Mouse (Mus musculus) intestine, embryonic 15.5 days (tissue): ENCODE measurements at regions not wholly inside any gene's neighbourhood (a gene's known extent, or its start where the extent isn't known, plus 50 kb on each side); places are given as distances from the start of the nearest gene placed in this dataset.

Experiments used
- ATAC-seq: fragments of 200-750 bp; cut with Nextera tagmentation; 2 replicates; pipeline ENCODE4 v1.8.0; 2017; ENCODE audit warnings: moderate TSS enrichment, moderate library complexity
- H3K27ac ChIP-seq: fragments of 300-500 bp; sonication (generic); 2 replicates; pipeline ENCODE4 v1.5.1; 2015; ENCODE audit warnings: mild to moderate bottlenecking, inconsistent platforms
- H3K27me3 ChIP-seq: fragments of 300-500 bp; sonication (generic); replicated peaks from 2 replicates; pipeline ENCODE4 v1.6.1; 2015; ENCODE audit warnings: inconsistent platforms
- H3K36me3 ChIP-seq: fragments of 300-500 bp; sonication (generic); 2 replicates; pipeline ENCODE4 v1.6.1; 2015; ENCODE audit warnings: inconsistent platforms
- H3K4me1 ChIP-seq: fragments of 300-500 bp; sonication (generic); replicated peaks from 2 replicates; pipeline ENCODE4 v1.6.1; 2015; ENCODE audit warnings: inconsistent platforms
- H3K4me2 ChIP-seq: fragments of 300-500 bp; sonication (generic); replicated peaks from 2 replicates; pipeline ENCODE4 v1.6.1; 2015; ENCODE audit warnings: mild to moderate bottlenecking, inconsistent platforms
- H3K4me3 ChIP-seq: fragments of 300-500 bp; sonication (generic); replicated peaks from 2 replicates; pipeline ENCODE4 v1.5.1; 2015; ENCODE audit warnings: inconsistent platforms
- H3K9ac ChIP-seq: fragments of 300-500 bp; sonication (generic); 2 replicates; pipeline ENCODE4 v1.6.1; 2015; ENCODE audit warnings: inconsistent platforms
- H3K9me3 ChIP-seq: fragments of 300-500 bp; sonication (generic); 2 replicates; pipeline ENCODE4 v1.6.1; 2016; ENCODE audit warnings: inconsistent platforms
- WGBS: fragments of 180-500 bp; shearing (Covaris S2); methylation state at CpG from one replicate; pipeline ENCODE4 v1.1.7; 2015; 5-methylcytosine and 5-hydroxymethylcytosine counted together

DNA sequence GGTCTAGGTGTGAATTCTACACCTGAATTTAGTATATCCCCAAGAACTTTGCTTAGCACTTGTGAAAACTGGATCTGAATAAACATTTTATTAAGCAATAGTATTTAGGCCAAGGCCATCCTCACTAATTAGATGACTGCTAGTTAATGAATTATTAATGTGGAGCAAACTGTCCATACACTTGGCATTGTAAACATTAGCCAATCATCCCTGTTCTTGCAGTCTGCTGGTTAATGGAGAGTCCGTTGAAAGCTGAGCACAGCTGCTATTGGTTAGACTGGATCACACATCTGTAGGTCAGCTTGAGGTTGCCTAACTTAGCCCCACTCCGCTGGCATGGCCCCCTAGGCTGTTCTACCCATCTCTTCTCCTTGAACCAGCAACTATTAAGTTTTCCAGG lies 826.2 kb upstream of the 4930452B06Rik start:
- H3K9ac ChIP-seq, result no peak overlapping the region
- no peaks in the 10 kb centered on the region for H3K9me3 ChIP-seq
- no peak overlapping the region for H3K4me3 ChIP-seq
- WGBS, result 79% methylated on average over 2 of the region's 2 CpGs
- no peaks in the 10 kb centered on the region for H3K36me3 ChIP-seq
- no peak overlapping the region for H3K27ac ChIP-seq
- H3K4me2 ChIP-seq, result no peak overlapping the region
- no peaks in the 10 kb centered on the region for H3K27me3 ChIP-seq
- H3K4me1 ChIP-seq, result no peaks in the 10 kb centered on the region
- ATAC-seq, result no peak

GRCm38 (mm10) chr14:9488585-9488984 lies 822.5 kb upstream of the 4930452B06Rik start:
- Histone ChIP-seq H3K4me3 (no peak overlapping the region), H3K4me1 (no peaks in the 10 kb centered on the region)
- ATAC-seq, result peak; percentile 73

GRCm38 (mm10) chr14:9478981-9479380 lies 812.9 kb upstream of the 4930452B06Rik start:
- no peaks in the 10 kb centered on the region for H3K9me3 ChIP-seq
- no peak overlapping the region for H3K27ac ChIP-seq
- no peaks in the 10 kb centered on the region for H3K4me1 ChIP-seq
- no peak overlapping the region for H3K9ac ChIP-seq
- no peak overlapping the region for H3K4me3 ChIP-seq
- no peak overlapping the region for H3K4me2 ChIP-seq
- H3K36me3 ChIP-seq, result no peaks in the 10 kb centered on the region
- H3K27me3 ChIP-seq, result no peaks in the 10 kb centered on the region
- no peak for ATAC-seq

More at GRCm38 (mm10) chr14:9488585-9488984, 822.5 kb upstream of the 4930452B06Rik start:
- Histone ChIP-seq H3K9ac (no peak overlapping the region), H3K27ac (no peak overlapping the region), H3K9me3 (no peaks in the 10 kb centered on the region), H3K4me2 (no peak overlapping the region), H3K36me3 (no peaks in the 10 kb centered on the region), H3K27me3 (no peaks in the 10 kb centered on the region)
- 3% methylated on average over 1 of the region's 1 CpGs for WGBS

DNA sequence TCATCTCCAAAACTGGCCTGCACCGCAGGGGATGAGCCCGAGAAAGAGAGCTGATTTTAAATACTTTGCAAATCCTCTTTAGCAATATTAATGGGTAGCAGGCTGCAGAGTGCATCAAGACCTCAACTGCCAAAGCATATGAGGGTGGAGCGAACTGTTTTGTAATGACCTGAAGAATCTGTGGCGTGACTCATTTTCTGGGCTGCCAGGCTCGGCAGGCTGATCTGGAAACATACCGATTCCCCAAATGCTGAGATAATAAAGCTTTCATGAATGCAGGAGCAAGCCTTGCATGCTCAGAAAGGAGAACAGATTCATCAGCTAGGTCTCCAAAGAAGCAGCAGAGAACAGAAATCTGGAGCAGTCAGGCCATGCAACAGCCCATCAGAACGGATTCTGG lies 809.1 kb upstream of the 4930452B06Rik start:
- no peak for ATAC-seq
- H3K4me1 ChIP-seq, result no peaks in the 10 kb centered on the region
- no peaks in the 10 kb centered on the region for H3K36me3 ChIP-seq
- no peaks in the 10 kb centered on the region for H3K9me3 ChIP-seq
- H3K4me2 ChIP-seq, result no peak overlapping the region
- H3K27me3 ChIP-seq, result no peaks in the 10 kb centered on the region
- H3K4me3 ChIP-seq, result no peak overlapping the region
- 68% methylated on average over 7 of the region's 7 CpGs for WGBS
- no peak overlapping the region for H3K9ac ChIP-seq
- H3K27ac ChIP-seq, result no peak overlapping the region

GRCm38 (mm10) chr14:9469686-9470085 lies 803.6 kb upstream of the 4930452B06Rik start:
- H3K9ac ChIP-seq, result no peak overlapping the region
- no peak overlapping the region for H3K4me3 ChIP-seq
- no peaks in the 10 kb centered on the region for H3K9me3 ChIP-seq
- H3K27me3 ChIP-seq, result no peaks in the 10 kb centered on the region
- H3K27ac ChIP-seq, result no peak overlapping the region
- no peaks in the 10 kb centered on the region for H3K36me3 ChIP-seq
- ATAC-seq, result no peak
- H3K4me1 ChIP-seq, result 0 out of 2 replicates have a peak, but pooled peaks cover 3% of the 10 kb centered on the region
- H3K4me2 ChIP-seq, result no peak overlapping the region

- 77% methylated on average over 3 of the region's 3 CpGs for WGBS
- H3K27me3 ChIP-seq, result no peaks in the 10 kb centered on the region
- no peaks in the 10 kb centered on the region for H3K36me3 ChIP-seq
- H3K4me1 ChIP-seq, result 0 out of 2 replicates have a peak, but pooled peaks cover 3% of the 10 kb centered on the region
- H3K4me2 ChIP-seq, result no peak overlapping the region
- no peaks in the 10 kb centered on the region for H3K9me3 ChIP-seq
- H3K4me3 ChIP-seq, result no peak overlapping the region
- H3K9ac ChIP-seq, result no peak overlapping the region
- ATAC-seq, result no peak; the same call in 1 of the 2 replicates
- H3K27ac ChIP-seq, result no peak overlapping the region
Measured at GRCm38 (mm10) chr14:9468654-9469053, 802.6 kb upstream of the 4930452B06Rik start.

DNA sequence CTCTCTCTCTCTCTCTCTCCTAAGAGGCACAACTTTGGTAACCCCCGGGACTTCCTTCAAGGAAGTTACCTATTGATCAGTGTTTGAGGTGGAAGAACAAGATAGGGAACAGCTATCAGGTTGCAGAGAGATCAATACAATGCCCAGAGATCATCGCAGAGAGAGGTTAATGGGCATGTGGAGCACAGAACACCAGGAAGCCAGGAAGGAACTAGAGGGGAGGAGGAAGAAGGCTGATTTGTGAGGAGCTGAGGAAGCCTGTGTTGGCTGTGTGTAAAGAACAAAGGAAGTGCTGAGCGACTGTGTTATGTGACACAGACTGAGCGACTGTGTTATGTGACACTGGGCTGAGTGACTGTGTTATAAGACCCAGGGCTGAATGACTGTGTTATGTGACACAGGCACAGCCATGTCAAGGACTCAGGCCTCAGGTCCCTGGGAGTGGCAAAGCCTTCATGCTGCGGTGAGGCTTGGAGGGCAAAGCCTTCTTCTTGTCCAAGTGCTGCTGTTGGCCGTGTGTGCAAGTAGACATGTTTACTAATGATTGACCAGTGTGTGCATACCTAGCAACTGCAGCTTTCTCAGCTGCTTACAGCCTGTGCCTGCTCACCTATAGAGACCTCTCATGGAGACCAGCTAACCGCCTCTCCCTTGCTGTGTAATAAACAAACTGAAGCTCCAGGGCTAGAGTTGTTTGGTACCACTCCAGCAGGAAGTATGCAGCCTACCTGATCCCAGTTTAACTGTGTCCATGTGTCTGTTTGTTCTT lies 801.8 kb upstream of the 4930452B06Rik start:
- peak; percentile 58 for ATAC-seq
- no peaks in the 10 kb centered on the region for H3K9me3 ChIP-seq
- 38% methylated on average over 7 of the region's 7 CpGs for WGBS
- no peak overlapping the region for H3K27ac ChIP-seq
- no peaks in the 10 kb centered on the region for H3K36me3 ChIP-seq
- H3K4me3 ChIP-seq, result no peak overlapping the region
- no peak overlapping the region for H3K4me2 ChIP-seq
- H3K9ac ChIP-seq, result peak overlapping the region; percentile 20; the same call in 1 of the 2 replicates
- no peaks in the 10 kb centered on the region for H3K27me3 ChIP-seq
- H3K4me1 ChIP-seq, result 0 out of 2 replicates have a peak, but pooled peaks cover 3% of the 10 kb centered on the region

DNA sequence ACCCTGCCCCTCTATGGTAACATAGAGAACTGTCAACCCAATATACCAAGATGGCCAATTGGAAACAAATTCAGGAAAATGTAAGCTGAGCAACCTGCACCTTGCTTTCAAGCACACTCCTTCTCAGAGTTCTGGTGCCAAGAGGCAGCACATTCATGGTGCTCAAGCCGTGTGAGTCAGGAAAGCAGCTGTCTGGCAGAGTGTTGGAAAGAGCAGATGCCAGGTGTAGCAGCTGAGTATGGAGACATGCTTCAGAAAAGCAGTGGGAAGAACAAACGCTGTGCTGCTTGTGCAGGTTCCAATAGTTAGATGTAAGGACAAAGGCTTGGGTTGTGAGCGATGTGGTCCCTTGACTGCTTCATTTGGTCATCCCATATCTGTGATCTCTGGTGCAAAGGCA lies 794.0 kb upstream of the 4930452B06Rik start:
- no peak overlapping the region for H3K9ac ChIP-seq
- no peak overlapping the region for H3K27ac ChIP-seq
- 91% methylated on average over 3 of the region's 3 CpGs for WGBS
- H3K36me3 ChIP-seq, result no peaks in the 10 kb centered on the region
- ATAC-seq, result no peak
- H3K9me3 ChIP-seq, result no peaks in the 10 kb centered on the region
- H3K4me3 ChIP-seq, result no peak overlapping the region
- H3K27me3 ChIP-seq, result no peaks in the 10 kb centered on the region
- H3K4me1 ChIP-seq, result no peaks in the 10 kb centered on the region
- H3K4me2 ChIP-seq, result no peak overlapping the region

DNA sequence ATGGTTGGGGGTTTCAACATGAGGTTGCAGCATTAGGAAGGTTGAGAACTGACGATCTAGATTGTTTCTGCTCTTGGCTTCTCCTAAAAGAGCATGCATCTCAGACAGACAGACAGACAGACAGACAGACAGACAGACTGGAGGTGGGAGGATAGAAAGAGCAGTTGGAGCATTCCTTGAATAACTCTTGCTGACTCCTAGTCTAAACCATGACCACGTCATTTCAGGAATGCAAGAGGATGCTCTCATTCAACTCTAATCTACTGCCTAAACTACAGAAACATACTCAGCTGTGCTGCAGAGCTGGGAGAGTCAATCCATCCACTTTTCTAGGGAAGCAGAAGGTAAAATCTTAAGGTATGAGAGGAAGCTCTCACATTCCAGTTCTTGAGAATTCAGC lies 792.8 kb upstream of the 4930452B06Rik start:
- Histone ChIP-seq H3K27ac (no peak overlapping the region), H3K4me1 (no peaks in the 10 kb centered on the region), H3K4me2 (no peak overlapping the region), H3K9ac (no peak overlapping the region), H3K9me3 (no peaks in the 10 kb centered on the region), H3K27me3 (no peaks in the 10 kb centered on the region), H3K4me3 (no peak overlapping the region), H3K36me3 (no peaks in the 10 kb centered on the region)
- no peak for ATAC-seq
- 58% methylated on average over 2 of the region's 2 CpGs for WGBS

GRCm38 (mm10) chr14:9457801-9458495 lies 791.9 kb upstream of the 4930452B06Rik start:
- no peak overlapping the region for H3K4me3 ChIP-seq
- H3K9ac ChIP-seq, result no peak overlapping the region
- no peaks in the 10 kb centered on the region for H3K4me1 ChIP-seq
- H3K4me2 ChIP-seq, result no peak overlapping the region
- H3K9me3 ChIP-seq, result no peaks in the 10 kb centered on the region
- no peak overlapping the region for H3K27ac ChIP-seq
- ATAC-seq, result no peak
- H3K27me3 ChIP-seq, result no peaks in the 10 kb centered on the region
- H3K36me3 ChIP-seq, result no peaks in the 10 kb centered on the region

- no peaks in the 10 kb centered on the region for H3K27me3 ChIP-seq
- H3K4me1 ChIP-seq, result no peaks in the 10 kb centered on the region
- no peak overlapping the region for H3K27ac ChIP-seq
- WGBS, result 90% methylated on average over 5 of the region's 5 CpGs
- no peak overlapping the region for H3K4me3 ChIP-seq
- no peak overlapping the region for H3K4me2 ChIP-seq
- ATAC-seq, result no peak
- H3K9me3 ChIP-seq, result no peaks in the 10 kb centered on the region
- no peak overlapping the region for H3K9ac ChIP-seq
- no peaks in the 10 kb centered on the region for H3K36me3 ChIP-seq
Measured at GRCm38 (mm10) chr14:9455986-9456385, 789.9 kb upstream of the 4930452B06Rik start.

DNA sequence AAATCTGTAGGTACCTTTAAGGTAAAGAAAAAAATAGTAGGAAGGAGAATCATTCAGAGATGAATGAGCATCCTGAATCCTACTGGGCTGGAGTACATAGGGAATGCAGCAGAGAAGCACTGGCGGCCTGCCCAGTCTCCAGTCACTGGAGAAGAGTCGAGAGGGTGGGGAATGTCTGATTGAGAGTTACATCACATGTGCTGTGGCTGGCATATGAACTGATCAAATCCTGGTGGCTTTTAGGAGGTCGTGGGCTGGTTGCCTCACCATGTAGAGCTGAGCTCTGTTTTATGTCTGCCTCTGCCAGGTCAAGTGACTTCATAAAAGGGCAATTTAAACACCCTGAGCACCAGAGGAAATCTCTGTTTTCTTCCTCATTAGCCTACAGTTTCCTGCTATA lies 783.9 kb upstream of the 4930452B06Rik start:
- Histone ChIP-seq H3K4me1 (no peaks in the 10 kb centered on the region), H3K27me3 (no peaks in the 10 kb centered on the region), H3K4me3 (no peak overlapping the region), H3K9me3 (no peaks in the 10 kb centered on the region), H3K27ac (no peak overlapping the region), H3K9ac (no peak overlapping the region), H3K36me3 (no peaks in the 10 kb centered on the region), H3K4me2 (no peak overlapping the region)
- WGBS, result 31% methylated on average over 3 of the region's 3 CpGs
- ATAC-seq, result no peak

GRCm38 (mm10) chr14:9437896-9438295 lies 771.9 kb upstream of the 4930452B06Rik start:
- 80% methylated on average over 3 of the region's 3 CpGs for WGBS
- H3K9ac ChIP-seq, result no peak overlapping the region
- H3K9me3 ChIP-seq, result no peaks in the 10 kb centered on the region
- H3K36me3 ChIP-seq, result no peaks in the 10 kb centered on the region
- no peak overlapping the region for H3K4me3 ChIP-seq
- no peak for ATAC-seq
- no peaks in the 10 kb centered on the region for H3K27me3 ChIP-seq
- no peaks in the 10 kb centered on the region for H3K4me1 ChIP-seq
- H3K4me2 ChIP-seq, result no peak overlapping the region
- H3K27ac ChIP-seq, result no peak overlapping the region
